Mouse (Mus musculus) urinary bladder, postnatal 10 days (tissue): ENCODE measurements around the gene Rprml.

ENCODE experiments used
- DNase-seq: peaks from one replicate; pipeline ENCODE4 v3.0.0; 2022; ENCODE audit warnings: low spot score

The Rprml gene

DNA sequence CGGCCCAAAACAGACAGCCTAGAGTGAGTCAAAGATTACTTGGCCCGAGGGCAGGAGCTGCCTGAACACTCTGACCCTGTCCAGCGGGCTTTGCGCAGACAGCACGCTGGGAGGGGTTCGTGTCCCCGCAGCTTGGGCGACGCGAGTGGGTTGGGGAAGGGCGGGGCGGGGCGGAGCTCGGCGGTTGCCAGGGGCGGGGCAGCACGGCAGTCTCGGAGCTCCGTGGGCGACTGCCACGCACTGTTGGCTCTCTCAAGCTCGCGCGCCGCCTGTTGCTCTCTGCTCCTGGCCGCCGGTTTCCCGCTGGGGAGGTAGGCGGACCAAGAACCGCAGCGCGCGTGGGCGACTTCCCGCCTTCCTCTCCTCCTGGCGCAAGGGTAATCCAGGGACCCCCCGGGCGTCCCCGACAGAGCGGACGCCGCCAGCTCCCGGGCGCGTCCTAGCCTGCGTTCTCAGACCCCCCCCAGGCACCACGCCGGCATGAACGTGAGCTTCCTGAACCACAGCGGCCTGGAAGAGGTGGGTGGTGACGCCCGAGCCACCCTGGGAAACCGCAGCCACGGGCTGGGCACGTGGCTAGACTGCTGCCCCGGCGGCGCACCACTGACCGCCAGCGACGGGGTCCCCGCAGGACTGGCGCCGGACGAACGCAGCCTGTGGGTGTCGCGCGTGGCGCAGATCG, at the start of gene Rprml:
Gene Rprml, plus strand, starts transcription at position 270 of the 682 bp plus-strand sequence.
- DNase-seq: no peak

DNA sequence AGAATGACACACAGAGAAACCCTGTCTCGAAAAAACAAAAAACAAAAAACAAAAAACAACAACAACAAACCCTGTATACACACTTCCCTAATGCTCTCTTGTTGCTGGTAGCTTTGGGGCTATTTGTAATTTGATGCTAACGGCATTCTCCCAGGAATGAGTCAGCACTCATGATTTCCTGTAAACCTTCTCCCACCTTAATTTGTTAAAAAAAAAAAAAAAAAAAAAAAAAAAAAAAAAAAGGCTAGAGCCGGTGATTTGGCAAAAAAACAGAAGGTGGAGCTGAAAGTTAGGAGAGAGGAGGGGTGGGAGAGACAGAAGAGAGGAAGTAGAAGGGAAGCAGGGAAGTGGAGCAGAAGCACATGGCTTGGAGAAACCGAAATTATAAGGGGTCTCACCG, 42.8 kb upstream of the Rprml start:
- DNase-seq: no peak

DNA sequence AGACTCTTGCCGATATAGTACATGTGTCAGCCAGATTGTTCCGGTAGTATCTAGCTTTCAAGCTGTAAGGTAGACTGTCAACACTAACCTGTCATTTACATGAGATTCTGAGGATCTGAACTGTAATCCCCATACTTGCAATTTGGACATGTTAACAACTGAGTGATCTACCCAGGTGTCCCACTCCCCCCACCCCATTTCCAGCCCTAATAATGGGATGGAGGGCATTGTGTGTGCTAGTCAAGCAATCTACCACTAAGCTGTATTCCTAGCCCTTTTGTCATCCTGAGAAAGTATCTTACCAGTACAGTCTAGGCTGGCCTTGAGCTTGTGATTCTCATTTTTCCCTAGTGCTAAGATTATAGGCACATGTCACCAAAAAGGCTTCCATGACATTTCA, 38.6 kb upstream of the Rprml start:
- DNase-seq: no peak

DNA sequence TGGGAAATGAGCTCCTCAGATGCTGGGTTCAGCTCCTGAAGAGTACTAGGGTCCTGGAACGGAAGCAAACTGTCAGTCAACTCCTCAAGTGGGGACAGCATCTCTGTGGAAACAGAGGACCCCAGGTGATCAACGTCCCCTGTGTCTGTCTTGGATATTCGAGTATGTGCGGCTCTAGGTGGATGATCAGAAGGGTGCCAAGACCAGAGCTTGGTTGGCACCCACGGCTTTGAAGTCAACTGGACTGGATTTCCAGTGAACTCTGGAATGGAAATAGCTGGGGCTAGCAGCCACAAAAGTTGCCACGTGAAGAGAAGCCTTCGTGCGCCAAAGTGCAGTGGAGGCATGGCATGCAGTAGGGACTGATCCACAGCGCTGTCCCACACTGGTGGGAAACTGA, 28.3 kb upstream of the Rprml start, which contains the start of gene Gm884:
Gene Gm884, minus strand, starts transcription at position 101 of the 400 bp plus-strand sequence.
- DNase-seq: no peak

DNA sequence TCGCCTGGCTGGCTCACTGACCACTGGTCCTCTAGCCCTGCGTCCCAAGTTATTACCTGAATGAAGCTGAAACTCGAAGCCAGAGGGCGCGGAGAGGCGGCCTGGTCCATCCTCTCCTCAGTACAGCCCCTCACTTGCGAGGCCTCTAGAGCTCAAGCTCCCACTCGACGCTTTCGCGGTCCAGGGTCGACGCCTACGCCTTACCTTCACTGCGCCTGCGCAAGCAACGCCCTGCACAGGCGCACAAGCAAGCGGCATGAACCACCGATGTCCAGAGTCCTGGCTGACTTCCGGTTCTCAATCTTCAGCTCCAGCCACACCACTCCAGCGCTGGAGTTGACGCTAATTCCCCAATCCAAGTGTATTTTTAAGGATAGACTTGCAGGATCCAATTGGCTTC, 21.9 kb upstream of the Rprml start:
- no peak for DNase-seq

DNA sequence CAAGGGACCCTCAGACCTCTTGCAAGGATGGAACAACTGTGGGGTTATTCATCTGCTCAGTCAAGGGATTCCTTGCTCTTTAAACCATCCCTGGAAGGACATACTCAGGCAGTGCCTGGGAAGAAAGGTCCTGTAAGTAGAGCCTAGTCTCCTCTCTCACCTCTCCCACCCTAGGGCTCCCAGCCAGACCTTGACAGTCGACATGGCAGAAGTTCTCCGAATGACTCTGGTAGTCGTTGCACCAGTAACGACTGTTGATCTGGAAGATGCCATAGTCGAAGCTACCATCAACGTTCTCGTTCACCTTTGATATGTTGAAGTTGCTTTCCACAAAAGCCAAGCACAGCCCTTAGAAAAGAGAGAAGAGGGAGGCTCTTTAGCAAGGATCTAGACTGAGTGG, 14.6 kb upstream of the Rprml start:
- no peak for DNase-seq

DNA sequence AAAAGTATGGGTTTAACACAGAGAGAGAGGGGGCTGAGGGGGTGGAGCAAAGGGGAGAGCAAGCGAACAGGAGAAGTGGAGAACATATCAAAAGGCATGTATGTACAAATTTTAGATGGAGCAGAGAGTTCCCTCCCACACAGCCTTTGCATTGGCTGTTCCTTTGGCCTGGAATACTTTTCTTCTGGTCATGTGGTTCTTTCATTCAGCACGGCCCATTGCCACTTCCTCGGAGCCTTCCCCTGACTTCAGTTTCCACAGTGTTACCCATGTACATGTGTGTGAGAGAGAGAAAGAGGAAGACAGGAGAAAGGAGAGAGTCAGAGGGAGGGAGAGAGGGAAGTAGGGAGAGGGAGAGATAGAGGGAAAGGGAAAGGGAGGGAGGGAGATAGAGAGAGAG, 13.9 kb upstream of the Rprml start:
- no peak for DNase-seq

DNA sequence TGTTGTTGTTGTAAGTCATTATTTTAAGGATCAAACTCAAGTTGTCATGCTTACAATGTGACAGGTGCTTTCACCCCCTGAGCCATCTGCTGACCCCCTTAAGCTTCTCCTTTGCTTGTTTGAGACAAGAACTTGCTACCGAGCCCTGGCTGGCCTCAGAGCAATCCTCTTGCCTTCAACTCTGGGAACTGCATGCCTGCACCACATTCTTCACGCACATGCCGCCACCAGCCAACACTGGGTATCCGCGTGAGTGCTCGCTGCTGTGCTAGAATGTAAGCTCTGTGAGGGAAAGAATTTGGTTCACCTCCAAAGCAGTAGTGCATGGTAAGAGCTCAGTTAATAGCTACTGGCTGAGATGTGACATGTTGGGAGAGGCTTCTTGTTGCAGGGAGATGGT, 13.1 kb upstream of the Rprml start:
- DNase-seq: no peak

DNA sequence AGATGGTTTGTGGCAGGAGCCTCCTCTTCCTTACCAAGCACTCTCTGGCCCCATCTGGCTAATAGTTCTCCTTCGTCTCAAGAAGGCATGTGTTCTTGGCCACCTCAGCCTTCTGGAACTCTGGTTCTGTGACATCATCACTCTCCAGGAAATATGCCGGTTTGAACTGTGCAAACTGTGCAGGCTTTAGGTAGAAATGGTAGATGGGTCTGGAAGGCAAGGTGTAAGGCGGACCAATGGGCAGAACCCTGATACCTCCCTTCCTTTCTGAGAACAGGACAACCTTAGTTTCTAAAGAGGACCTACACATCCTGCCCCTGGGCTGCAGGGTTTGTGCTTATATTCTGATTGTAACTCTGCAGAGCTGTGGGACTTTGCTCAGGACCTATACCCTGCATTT, 10.6 kb upstream of the Rprml start, which contains the start of gene Lyzl6:
Gene Lyzl6, minus strand, starts transcription at position 101 of the 400 bp plus-strand sequence.
- DNase-seq: no peak

DNA sequence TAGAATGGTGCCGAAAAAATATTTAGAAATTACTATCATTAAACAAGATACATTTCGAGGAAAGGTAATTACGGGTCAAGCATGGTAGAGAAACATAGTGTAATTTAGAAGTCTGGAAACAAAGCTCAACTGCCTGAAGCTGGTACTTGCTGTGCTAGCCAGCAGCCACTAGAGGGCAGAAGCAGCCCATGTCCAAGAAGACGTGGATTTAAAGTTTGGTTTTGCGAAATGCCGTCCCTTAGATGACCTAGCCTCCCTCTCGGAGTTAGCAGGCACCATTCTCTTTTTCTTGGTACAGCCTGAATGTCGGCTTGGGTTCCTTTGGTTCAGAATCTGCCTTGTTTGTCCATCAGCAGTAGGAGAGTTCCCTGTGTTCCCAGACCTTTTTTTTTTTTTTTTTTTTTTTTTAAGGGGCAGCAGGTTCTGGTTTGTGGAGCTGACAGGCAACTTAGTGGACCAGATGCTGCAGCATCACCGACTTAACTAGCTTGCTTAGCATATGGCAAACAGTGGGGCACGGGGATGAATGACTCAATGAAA, 9.9 kb upstream of the Rprml start:
- no peak for DNase-seq

DNA sequence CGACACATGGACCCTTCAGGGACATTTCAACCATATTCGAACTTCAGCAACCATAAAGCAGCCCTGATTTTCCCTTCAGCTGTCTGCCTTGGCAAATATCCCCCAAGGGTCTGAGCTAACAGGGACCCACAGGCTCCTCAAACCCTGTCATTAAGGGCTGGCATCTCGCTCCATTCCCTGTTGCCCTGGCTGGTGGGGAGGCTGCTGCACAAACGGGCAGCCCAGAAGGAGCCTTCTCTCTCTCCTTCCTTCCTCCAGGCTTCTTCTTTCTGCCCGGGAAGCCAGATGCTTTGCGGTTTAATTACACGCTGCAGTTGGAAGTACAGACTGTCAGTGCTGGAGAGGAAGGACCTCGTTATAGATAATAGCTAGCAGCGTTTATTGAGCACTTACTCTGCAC, 6.2 kb upstream of the Rprml start:
- no peak for DNase-seq

DNA sequence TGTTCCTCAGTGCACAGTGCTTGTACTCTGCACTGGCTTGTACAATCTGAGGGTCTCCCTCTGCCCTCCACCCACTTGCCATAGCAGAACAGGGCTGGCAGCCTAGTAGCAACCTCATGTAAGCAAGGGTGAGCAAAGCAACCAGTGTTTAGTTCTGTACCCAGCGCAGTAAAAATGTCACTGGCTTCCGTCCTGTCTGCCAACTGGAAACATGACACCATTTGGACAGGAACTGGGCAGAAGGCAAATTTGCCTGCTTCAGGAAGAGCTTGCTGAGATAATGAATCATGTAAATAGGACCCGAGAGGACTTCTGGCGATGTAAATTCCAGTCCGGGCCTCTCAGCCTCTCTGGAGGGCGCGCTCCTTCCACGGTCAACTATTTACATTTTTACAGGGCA, 3.6 kb upstream of the Rprml start:
- DNase-seq: no peak

DNA sequence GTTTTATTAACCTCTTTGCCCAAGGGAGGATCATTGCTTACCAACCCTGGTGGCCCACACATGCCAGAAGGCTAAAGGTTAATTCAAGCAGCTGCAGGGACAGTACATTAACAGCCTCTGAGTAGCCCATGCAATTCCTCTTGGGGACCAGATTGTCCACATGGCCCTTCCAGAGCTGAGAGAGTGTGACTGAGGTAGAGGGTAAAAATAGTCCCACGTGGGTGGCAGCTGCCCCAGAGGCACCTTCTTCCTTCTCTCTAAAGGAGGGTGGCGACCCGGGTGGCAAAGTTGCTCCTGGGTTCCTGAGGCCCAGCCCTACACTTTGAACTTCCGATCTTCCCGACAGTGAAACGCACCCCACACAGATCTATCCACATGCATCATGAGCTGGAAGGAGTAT, 3.1 kb upstream of the Rprml start:
- no peak for DNase-seq

DNA sequence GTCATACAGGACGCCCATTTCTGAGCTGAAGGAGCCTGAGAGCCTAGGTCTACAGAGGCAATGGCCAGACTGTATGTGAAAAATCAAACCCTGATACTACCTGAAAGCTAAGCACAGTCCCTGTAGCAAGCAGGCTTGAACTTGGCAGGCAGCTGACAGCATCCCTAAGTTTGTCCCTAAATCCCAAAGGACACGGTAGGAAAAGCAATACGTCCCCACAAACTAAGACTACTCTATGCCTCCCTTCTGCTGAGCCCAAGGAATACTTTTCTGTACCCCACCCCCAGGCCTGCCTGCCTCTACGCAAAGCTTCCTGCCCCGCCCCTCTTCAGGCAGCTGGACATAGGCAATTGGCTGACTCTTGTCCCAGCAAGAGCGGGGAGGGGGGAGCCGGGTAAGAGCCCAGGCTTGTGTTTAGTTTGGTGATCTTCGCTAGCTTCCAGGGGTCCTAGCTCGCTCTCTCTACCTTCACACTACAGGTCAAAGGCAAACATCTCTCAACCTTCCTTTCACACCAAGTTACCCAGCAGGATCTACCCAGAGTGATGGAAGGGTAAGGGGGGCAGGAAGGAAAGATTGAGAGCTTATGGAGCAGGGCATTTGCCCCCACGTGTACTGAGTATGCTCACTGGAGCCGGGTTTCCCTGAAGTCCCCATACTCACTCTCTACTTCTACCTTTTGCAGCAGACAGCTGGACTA, 1.3 kb upstream of the Rprml start:
- no peak for DNase-seq

DNA sequence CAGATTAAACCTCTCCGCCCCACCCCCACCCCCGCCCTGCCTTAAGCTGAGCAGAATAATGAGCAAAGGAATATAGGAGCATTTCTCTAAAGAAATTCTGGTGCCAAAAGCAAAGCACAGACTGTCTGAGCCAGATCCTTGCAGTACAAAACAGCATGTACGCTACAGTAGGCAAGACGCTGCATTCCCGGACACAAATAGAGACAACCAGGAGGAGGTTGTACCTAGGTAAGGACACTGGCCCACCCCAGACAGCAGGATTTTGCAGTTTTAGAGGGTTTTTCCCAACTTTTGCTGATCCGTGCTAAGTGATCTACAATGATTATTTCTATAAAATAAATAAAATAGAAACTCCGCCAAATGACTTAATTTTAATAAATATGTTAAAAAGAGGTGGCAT, 714 bp upstream of the Rprml start:
- no peak for DNase-seq

DNA sequence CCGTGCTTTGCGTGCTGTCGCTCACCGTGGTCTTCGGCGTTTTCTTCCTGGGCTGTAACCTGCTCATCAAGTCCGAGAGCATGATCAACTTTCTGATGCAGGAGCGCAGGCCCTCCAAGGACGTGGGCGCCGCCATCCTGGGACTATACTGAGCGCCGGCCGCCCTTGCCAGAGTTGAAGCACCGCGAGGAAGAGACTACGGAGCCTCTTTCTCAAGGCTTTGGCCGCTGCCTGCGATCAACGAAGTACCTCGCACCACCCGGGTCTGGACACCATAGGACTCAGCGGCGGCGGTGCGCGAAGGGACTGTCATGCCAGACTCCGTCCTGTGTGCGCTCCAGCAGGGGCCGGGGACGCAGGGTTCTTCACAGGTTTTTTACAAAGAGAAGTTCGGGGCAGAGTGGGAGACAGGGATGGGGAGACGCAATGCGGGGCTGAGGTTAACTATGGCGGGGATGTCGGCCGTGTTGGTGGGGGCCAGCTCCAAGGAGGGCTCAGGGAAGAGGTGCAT, 668 bp downstream of the Rprml start:
- no peak for DNase-seq

DNA sequence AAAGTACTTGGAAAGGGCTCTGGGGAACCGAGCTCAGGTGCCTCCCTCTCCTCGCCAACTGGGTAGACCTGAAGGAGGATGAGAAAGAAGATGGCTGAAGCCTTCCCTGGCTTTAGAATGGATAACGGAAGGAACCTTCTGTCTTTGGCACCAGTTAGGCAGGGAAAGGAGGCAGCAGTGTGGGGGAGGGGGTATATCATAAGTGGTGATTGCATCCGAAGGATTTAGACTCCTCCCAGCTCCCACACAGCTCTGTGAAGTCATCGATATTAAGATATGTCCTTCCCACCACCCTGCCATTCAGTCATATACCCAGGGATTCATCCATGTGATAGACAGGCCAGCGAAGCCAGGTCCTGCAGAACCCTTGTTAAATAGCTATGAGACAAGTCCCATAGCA, 2.1 kb downstream of the Rprml start:
- no peak for DNase-seq

DNA sequence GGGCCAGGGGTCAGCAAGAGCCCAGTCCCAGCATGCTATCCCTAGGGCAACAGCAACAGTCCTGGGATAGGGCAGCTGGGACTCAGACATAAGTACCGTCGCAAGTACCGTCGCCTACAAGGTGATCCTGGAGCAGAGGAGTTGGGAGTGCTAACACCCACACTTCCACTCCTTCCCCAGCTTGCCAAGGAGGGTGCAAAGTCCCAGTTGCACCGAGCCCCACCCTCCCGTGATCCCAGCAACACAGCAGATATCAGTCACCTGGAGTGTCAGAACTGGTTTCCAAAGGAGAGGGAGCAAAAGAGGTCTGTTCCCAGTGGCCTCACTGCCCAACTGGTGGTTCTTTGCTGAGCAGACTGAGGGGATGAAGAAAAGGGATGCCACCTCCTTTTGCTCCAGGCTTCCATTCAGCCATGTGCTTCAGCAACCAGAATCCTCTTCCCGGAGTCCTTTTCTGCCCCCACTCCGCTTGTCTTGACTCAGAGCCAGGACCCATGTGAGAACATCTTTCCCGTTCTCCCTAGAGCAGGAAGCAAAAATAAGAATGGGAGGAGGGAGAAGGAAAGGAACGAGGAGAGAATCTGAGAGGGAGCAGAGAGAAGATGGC, 4.1 kb downstream of the Rprml start:
- no peak for DNase-seq

DNA sequence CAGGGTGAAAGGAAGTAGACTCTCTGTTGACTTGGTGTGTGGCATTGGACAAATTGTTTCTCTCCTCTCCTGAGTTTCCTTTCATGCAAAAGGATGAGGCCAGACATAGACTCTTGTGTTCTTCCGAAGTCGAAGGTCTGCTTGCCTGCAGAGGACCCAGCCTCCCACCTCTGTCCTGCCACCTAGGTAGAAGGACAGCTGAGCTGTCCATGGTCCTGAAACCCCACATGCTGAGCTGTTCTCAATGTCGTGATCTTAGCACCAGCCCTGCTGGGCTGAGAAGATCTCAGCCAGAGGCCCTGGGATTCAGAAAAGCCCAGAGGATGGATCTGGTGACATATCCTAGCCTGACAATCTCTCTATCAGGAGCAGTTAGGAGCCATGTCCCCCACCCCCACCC, 7.2 kb downstream of the Rprml start:
- DNase-seq: no peak

DNA sequence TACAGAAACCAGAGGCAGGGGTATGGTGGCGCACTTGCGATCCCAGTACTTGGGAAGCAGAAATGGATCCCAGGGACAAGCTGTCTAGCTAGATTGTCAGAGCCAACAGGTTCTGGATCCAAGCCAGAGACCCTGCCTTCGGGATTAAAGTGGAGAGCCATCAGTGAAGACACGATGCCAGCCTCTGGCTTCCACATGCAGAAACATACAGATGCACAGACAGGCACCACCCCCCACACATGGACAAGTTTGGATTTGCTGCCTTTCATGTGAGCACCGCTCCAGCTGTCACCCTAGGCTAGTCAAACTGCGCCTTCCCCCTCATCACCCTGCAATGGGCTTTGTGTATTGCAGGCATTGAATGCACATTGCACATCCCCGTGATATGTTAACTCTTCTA, 8.8 kb downstream of the Rprml start:
- no peak for DNase-seq

DNA sequence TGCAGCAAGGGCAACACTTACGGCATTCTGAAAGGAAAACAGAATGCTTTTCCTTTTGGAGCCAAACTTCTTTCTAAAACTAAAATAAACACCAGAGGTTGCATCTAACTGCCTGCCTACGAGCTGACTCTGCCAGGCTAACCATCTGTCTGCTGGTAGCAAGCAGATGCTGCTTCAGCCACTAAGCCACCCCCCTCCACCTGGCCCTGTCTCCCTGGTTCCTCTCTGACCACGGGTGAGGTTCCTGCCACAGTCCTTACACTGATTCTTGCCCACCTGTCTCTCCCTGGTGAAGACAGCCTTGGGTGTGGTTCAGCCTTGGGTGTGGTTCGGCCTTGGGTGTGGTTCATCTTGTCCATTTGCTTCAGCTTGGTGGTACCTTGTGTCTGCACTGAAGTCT, 12.5 kb downstream of the Rprml start:
- DNase-seq: no peak

DNA sequence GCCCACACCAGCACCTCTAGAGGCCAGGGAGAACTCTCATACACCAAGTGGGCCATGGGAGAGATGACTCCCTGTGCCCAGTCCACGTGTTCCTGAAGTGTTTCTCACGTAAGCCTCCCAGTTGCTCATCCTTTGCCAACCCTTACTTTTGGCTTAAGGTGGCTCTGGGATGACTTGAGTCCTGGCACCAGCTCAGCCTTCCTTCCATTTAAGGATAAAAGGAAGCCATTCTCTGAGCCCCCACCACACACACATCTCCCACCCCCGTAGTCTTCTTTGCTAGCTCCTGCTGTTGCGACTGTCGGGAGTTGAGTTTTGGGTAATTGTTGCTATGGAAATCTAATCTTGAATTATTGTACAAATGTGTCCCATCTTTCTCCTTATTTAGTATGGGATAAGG, 13.2 kb downstream of the Rprml start:
- no peak for DNase-seq

DNA sequence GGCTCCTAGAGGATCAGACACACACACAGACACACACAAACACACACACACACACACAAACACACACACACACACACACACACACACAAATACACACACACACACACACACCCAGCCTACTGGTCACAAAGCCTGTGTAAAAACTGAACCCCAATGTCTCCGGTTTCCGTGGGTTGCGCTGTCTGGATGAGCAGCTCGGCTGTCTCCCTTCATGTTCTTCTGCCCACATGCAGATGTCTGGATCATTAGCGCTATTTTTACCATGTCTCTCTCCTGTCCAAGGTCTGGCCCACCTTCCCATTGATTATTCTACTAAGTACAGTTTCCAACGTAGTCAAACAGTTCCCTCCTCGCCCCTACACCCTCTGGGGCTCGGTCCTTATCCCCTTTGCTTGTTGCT, 13.7 kb downstream of the Rprml start:
- DNase-seq: no peak
